Mouse (Mus musculus): Measurements from ENCODE around the gene Nf1. TPM values are rescaled to one million over a fixed set of nuclear protein-coding genes. Genes with fewer than 3 reads are reported as not detected.

Nf1 gene
- polyA plus RNA-seq, 1 experiment from 2014 or later, result 8.2 TPM

DNA sequence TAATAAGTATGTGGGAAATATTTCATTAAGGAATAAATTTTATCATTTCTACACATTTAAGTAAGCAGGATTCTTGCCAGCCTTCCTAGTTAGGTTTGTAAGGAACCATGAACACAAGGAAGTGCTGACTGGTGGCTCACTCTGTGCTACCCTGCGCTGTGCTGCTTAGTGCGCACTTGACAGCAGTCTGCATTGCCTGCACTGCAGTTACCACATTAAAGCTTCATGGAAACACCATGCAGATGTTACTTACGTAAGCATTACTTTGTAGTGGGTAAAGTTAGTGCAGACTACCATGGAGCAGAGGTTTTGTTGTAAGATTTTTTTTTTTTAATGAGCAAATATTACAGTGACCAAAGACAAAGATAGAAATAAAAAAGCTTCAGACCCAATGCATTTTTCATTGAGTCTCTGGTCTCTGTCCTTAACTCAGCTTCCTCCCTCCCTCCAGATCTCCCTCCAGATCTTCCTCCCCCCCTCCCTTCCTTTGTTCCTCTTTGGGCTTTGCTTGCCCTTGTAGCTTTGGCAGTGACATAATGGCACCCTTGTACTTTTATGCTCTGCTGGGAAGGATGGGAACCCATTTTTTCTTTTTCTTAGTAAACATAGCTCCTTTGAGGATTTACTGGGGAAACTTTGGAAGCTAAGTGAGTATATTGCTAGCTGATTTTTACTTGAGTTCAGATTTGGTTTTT is 121.4 kb downstream of the Nf1 start:
- Histone ChIP-seq H3K9me3 (replicated peaks; ENCODE audit: low read length) (no peaks in the 10 kb centered on the region), H3K27me3 (ENCODE audit: insufficient read depth, low read length) (no peaks in the 10 kb centered on the region), H3K9ac (ENCODE audit: low read depth, low read length) (no peak overlapping the region), H3K4me3 (replicated peaks; ENCODE audit: low read depth, low read length) (no peak overlapping the region), H3K36me3 (ENCODE audit: insufficient read depth, low read length) (peaks cover 18% of the 10 kb centered on the region; the same call in 1 of the 2 replicates), H3K4me2 (ENCODE audit: low read length) (no peak overlapping the region), H3K27ac (no peak overlapping the region), H3K4me1 (replicated peaks; ENCODE audit: insufficient read depth, low read length) (no peaks in the 10 kb centered on the region)
- WGBS, result 95% methylated on average over 3 of the region's 3 CpGs
- DNase-seq (ENCODE audit: low spot score), result no peak
- no peak for TF ChIP-seq CTCF (IDR thresholded peaks at IDR 0.05; ENCODE audit: low read depth)
- ATAC-seq (replicated peaks; ENCODE audit: low FRiP score, low read depth), result no peak

GRCm38 (mm10) chr11:79468097-79468496 is 128.6 kb downstream of the Nf1 start:
- DNase-seq (ENCODE audit: low spot score) (no peak), ATAC-seq (replicated peaks; ENCODE audit: low FRiP score, low read depth) (no peak)
- H3K36me3 ChIP-seq (ENCODE audit: insufficient read depth, low read length), result peaks cover 27% of the 10 kb centered on the region
- no peak overlapping the region for H3K4me2 ChIP-seq (ENCODE audit: low read length)
- H3K4me1 ChIP-seq (replicated peaks; ENCODE audit: insufficient read depth, low read length), result no peaks in the 10 kb centered on the region
- H3K27ac ChIP-seq, result no peak overlapping the region
- WGBS, result 71% methylated on average over 1 of the region's 1 CpGs
- no peak overlapping the region for H3K9ac ChIP-seq (ENCODE audit: low read depth, low read length)
- TF ChIP-seq CTCF (IDR thresholded peaks at IDR 0.05; ENCODE audit: low read depth), result no peak
- no peak overlapping the region for H3K4me3 ChIP-seq (replicated peaks; ENCODE audit: low read depth, low read length)
- H3K9me3 ChIP-seq (replicated peaks; ENCODE audit: low read length), result no peaks in the 10 kb centered on the region
- no peaks in the 10 kb centered on the region for H3K27me3 ChIP-seq (ENCODE audit: insufficient read depth, low read length)

DNA sequence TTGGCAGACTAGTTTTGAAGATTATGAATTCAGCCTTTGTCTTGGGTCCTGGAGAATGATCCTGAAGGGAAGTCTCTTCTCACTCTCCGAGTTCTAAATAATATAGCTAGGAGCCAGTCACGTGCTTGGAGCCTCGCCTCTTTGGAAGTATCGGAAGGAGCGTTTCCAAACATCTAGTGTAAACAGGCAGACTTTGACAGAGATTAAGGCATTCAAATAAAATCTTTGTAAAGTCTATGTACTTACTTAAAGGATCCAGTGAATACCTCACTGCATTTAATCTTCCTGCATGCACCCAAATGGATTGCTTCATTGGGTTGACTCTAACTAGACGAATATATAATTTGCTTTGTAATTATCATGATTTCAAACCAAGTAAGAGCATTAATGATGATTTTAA is 143.9 kb downstream of the Nf1 start:
- 89% methylated on average over 6 of the region's 6 CpGs for WGBS
- TF ChIP-seq CTCF (IDR thresholded peaks at IDR 0.05; ENCODE audit: low read depth), result no peak
- H3K27ac ChIP-seq, result no peak overlapping the region
- H3K36me3 ChIP-seq (ENCODE audit: insufficient read depth, low read length), result 0 out of 2 replicates have a peak, but pooled peaks cover 3% of the 10 kb centered on the region
- ATAC-seq (replicated peaks; ENCODE audit: low FRiP score, low read depth), result no peak
- H3K9me3 ChIP-seq (replicated peaks; ENCODE audit: low read length), result no peaks in the 10 kb centered on the region
- no peak for DNase-seq (ENCODE audit: low spot score)
- no peaks in the 10 kb centered on the region for H3K4me1 ChIP-seq (replicated peaks; ENCODE audit: insufficient read depth, low read length)
- H3K4me3 ChIP-seq (replicated peaks; ENCODE audit: low read depth, low read length), result no peak overlapping the region
- H3K27me3 ChIP-seq (ENCODE audit: insufficient read depth, low read length), result no peaks in the 10 kb centered on the region
- H3K4me2 ChIP-seq (ENCODE audit: low read length), result no peak overlapping the region
- H3K9ac ChIP-seq (ENCODE audit: low read depth, low read length), result no peak overlapping the region

DNA sequence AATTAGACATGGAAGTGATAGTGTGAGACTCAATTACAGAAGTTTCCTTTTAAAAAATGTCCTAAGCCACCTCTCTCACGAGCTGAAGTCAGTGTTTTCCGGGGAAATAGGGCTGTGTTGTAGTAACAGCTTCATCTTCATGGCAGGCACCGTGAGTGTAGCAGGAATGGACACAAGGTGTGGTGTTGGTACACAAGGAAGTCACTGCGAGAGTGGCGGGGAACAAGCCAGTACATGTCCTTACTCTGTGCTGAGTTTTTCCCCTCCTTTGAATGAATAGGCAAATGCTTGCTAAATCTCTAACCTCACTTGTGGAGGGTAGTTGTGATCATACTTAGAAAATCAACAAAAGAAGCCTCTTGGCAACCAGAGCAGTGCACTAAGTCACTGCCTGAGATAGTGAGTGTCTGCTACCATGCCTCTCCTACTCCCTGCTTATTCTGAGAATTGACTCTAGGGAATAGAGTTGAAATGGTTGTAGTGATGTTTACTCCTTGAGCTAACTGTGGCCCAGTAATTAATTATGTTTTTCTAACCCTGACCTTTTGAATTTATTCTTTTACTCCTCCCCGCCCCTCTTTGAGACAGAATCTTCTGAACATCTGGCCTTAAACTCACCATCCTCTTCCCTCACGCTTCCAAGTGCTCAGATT is 144.5 kb downstream of the Nf1 start:
- H3K4me1 ChIP-seq (replicated peaks; ENCODE audit: insufficient read depth, low read length), result no peaks in the 10 kb centered on the region
- H3K9me3 ChIP-seq (replicated peaks; ENCODE audit: low read length), result no peaks in the 10 kb centered on the region
- no peak for ATAC-seq (replicated peaks; ENCODE audit: low FRiP score, low read depth)
- no peak for TF ChIP-seq CTCF (IDR thresholded peaks at IDR 0.05; ENCODE audit: low read depth)
- 67% methylated on average over 7 of the region's 7 CpGs for WGBS
- no peak overlapping the region for H3K4me3 ChIP-seq (replicated peaks; ENCODE audit: low read depth, low read length)
- H3K4me2 ChIP-seq (ENCODE audit: low read length), result no peak overlapping the region
- H3K36me3 ChIP-seq (ENCODE audit: insufficient read depth, low read length), result 0 out of 2 replicates have a peak, but pooled peaks cover 3% of the 10 kb centered on the region
- H3K27me3 ChIP-seq (ENCODE audit: insufficient read depth, low read length), result no peaks in the 10 kb centered on the region
- H3K9ac ChIP-seq (ENCODE audit: low read depth, low read length), result no peak overlapping the region
- DNase-seq (ENCODE audit: low spot score), result peak; percentile 54
- no peak overlapping the region for H3K27ac ChIP-seq

DNA sequence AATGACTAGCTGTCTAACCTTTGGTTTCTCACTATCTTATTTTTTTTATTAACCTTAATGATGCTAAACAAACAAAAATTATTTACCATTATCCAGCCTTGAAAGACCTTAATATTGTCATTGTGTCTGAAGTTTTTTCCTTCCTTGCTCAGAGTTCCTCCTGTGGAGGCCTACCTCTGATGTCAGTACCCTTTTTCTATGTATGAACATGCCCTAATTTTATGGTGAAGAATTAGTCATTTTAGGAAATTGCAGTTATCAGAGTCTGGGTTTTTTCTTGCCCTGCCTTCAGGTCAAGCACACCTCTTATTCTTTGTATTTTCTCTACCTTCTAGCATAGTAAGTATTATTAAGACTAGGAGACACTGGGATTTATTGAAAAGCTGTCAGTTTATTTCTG is 145.2 kb downstream of the Nf1 start:
- no peaks in the 10 kb centered on the region for H3K4me1 ChIP-seq (replicated peaks; ENCODE audit: insufficient read depth, low read length)
- H3K9ac ChIP-seq (ENCODE audit: low read depth, low read length), result no peak overlapping the region
- no peaks in the 10 kb centered on the region for H3K9me3 ChIP-seq (replicated peaks; ENCODE audit: low read length)
- H3K4me2 ChIP-seq (ENCODE audit: low read length), result no peak overlapping the region
- 0 out of 2 replicates have a peak, but pooled peaks cover 3% of the 10 kb centered on the region for H3K36me3 ChIP-seq (ENCODE audit: insufficient read depth, low read length)
- ATAC-seq (replicated peaks; ENCODE audit: low FRiP score, low read depth) (no peak), DNase-seq (ENCODE audit: low spot score) (no peak)
- no peaks in the 10 kb centered on the region for H3K27me3 ChIP-seq (ENCODE audit: insufficient read depth, low read length)
- H3K27ac ChIP-seq, result no peak overlapping the region
- no peak for TF ChIP-seq CTCF (IDR thresholded peaks at IDR 0.05; ENCODE audit: low read depth)
- H3K4me3 ChIP-seq (replicated peaks; ENCODE audit: low read depth, low read length), result no peak overlapping the region

DNA sequence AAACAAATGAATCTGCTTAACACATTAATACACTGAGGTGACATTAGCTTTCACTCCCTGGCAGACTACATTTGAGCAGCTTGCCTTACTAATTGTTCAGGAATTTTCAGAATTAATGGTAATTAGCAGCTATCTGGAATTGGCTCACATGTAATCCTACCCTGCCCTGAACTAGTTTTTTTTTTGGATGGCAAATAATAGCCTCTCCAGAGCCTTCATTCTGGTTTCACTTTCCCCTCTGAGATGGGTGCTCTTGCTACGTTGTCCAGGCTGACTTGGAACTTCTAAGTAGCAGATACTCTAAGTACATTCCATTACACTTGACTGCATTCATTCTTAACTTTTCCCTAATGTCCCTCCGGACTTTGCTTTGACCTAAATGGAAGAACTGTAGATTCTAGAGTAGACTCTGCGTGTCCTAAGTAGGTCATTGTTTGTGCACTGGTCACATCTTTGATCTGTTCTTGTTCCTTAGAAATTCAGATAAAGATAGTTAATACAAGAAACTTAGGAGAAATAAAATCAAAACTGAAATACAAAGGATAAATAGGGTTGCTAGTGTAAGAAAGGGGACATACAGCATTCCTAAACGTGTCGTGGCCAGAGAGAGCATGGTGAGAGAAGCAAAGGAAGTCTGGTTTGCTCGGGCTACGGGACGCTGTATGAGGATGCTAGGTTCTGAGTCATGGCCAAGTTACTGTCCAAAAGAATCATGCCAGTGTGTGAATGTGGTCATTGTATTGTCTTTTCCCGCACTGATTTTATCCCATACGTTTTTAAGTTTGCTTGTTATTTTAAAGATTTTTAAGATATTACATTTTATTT is 155.7 kb downstream of the Nf1 start:
- H3K4me1 ChIP-seq (replicated peaks; ENCODE audit: insufficient read depth, low read length), result peaks cover 7% of the 10 kb centered on the region
- no peaks in the 10 kb centered on the region for H3K27me3 ChIP-seq (ENCODE audit: insufficient read depth, low read length)
- H3K4me2 ChIP-seq (ENCODE audit: low read length), result no peak overlapping the region
- H3K9ac ChIP-seq (ENCODE audit: low read depth, low read length), result no peak overlapping the region
- 71% methylated on average over 10 of the region's 10 CpGs for WGBS
- H3K4me3 ChIP-seq (replicated peaks; ENCODE audit: low read depth, low read length), result no peak overlapping the region
- no peak for ATAC-seq (replicated peaks; ENCODE audit: low FRiP score, low read depth)
- H3K36me3 ChIP-seq (ENCODE audit: insufficient read depth, low read length), result no peaks in the 10 kb centered on the region
- DNase-seq (ENCODE audit: low spot score), result peak; percentile 49
- no peaks in the 10 kb centered on the region for H3K9me3 ChIP-seq (replicated peaks; ENCODE audit: low read length)
- 0 out of 2 replicates have a peak overlapping the region, but pooled peaks have one; percentile 1 for H3K27ac ChIP-seq
- no peak for TF ChIP-seq CTCF (IDR thresholded peaks at IDR 0.05; ENCODE audit: low read depth)

All from kidney, postnatal 0 days (tissue).